Mouse (Mus musculus) embryonic facial prominence, embryonic 15.5 days (tissue): ENCODE data around the gene Pkig. TPM values are rescaled to one million over a fixed set of nuclear protein-coding genes. Genes with fewer than 3 reads are reported as not detected.

Experiments used
- ATAC-seq: fragments of 200-750 bp; cut with Nextera tagmentation; 2 replicates; pipeline ENCODE4 v1.8.0; 2017; ENCODE audit warnings: low read depth, moderate TSS enrichment; ENCODE audit not compliant: insufficient number of reproducible peaks, low FRiP score, low TSS enrichment
- H3K27ac ChIP-seq: fragments of 300-500 bp; sonication (generic); replicated peaks from 2 replicates; pipeline ENCODE4 v1.5.1; 2015; ENCODE audit warnings: mild to moderate bottlenecking, inconsistent platforms
- H3K27me3 ChIP-seq: fragments of 300-500 bp; sonication (generic); 2 replicates; pipeline ENCODE4 v1.6.1; 2015; ENCODE audit warnings: inconsistent platforms
- H3K36me3 ChIP-seq: fragments of 300-500 bp; sonication (generic); 2 replicates; pipeline ENCODE4 v1.6.1; 2015; ENCODE audit warnings: mild to moderate bottlenecking, inconsistent platforms
- H3K4me1 ChIP-seq: fragments of 300-500 bp; sonication (generic); 2 replicates; pipeline ENCODE4 v1.6.1; 2015; ENCODE audit warnings: inconsistent platforms
- H3K4me2 ChIP-seq: fragments of 300-500 bp; sonication (generic); replicated peaks from 2 replicates; pipeline ENCODE4 v1.6.1; 2015; ENCODE audit warnings: mild to moderate bottlenecking, inconsistent platforms
- H3K4me3 ChIP-seq: fragments of 300-500 bp; sonication (generic); replicated peaks from 2 replicates; pipeline ENCODE4 v1.5.1; 2015; ENCODE audit warnings: mild to moderate bottlenecking, inconsistent platforms
- H3K9ac ChIP-seq: fragments of 300-500 bp; sonication (generic); 2 replicates; pipeline ENCODE4 v1.6.1; 2015; ENCODE audit warnings: inconsistent platforms
- H3K9me3 ChIP-seq: fragments of 300-500 bp; sonication (generic); replicated peaks from 2 replicates; pipeline ENCODE4 v1.6.1; 2016; ENCODE audit warnings: inconsistent platforms
- WGBS: fragments of 180-500 bp; shearing (Covaris S2); methylation state at CpG from one replicate; pipeline ENCODE4 v1.1.7; 2015; 5-methylcytosine and 5-hydroxymethylcytosine counted together
- polyA plus RNA-seq: library from polyadenylated mRNA; unstranded; fragments of >200 nt; fragmentation: Nextera tagmentation; extraction: Ambion mirVana; gene quantifications from 2 replicates; pipeline ENCODE4 v1.2.1, GENCODE M21; 2015

The Pkig gene
- polyA plus RNA-seq, 1 experiment from 2014 or later: 152 TPM

GRCm38 (mm10) chr2:163662076-163662475 lies 3.9 kb downstream of the Pkig start:
- Histone ChIP-seq H3K4me1 (peaks cover 16% of the 10 kb centered on the region; the same call in 1 of the 2 replicates), H3K27me3 (no peaks in the 10 kb centered on the region), H3K9me3 (no peaks in the 10 kb centered on the region), H3K36me3 (no peaks in the 10 kb centered on the region), H3K27ac (no peak overlapping the region), H3K4me2 (no peak overlapping the region), H3K9ac (no peak overlapping the region), H3K4me3 (no peak overlapping the region)
- WGBS: 91% methylated on average over 5 of the region's 5 CpGs
- no peak for ATAC-seq

DNA sequence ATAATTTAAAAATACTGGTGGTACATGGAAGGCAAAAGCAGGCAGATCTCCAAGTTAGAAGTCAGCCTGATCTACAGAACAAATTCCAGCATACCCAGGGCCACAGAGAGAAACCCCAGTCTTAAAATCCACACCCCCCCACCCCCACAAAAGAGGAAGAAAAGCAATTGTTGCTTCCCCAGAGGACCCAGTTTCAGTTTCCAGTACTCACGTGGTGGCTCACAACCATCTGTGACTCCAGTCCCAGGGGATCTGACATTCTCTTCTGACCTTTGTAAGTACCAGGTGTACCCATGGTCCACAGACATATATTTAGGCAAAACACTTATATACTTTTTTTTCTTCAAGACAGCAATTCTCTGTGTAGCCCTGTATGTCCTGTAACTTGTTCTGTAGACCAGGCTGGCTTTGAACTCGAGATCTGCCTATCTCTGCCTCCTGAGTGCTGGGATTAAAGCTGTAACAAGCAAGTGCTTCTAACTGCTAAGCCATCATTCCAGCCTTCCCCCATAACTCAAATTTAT lies 4.6 kb downstream of the Pkig start:
- Histone ChIP-seq H3K9ac (no peak overlapping the region), H3K4me1 (peaks cover 16% of the 10 kb centered on the region; the same call in 1 of the 2 replicates), H3K27ac (no peak overlapping the region), H3K36me3 (no peaks in the 10 kb centered on the region), H3K27me3 (no peaks in the 10 kb centered on the region), H3K4me3 (no peak overlapping the region), H3K4me2 (no peak overlapping the region), H3K9me3 (no peaks in the 10 kb centered on the region)
- ATAC-seq: no peak
- WGBS: 60% methylated on average over 2 of the region's 2 CpGs

DNA sequence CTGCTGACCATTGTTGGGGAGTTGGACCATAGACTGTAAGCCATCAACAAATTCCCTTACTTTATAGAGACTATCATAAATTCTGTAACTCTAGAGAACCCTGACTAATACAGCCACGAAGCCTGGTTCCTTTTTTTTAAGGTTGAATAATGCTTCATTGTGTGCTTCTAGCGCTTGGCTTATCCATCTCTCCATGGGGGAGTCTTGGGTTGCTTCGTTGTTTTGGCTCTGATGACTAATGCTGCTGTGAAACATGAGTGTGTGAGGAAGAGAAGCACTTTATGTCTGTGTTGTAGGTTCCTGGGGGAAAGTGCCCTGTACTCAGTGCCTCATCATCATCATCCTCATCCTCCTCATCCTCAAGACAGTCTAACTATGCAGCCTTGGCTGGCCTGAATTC lies 5.7 kb downstream of the Pkig start:
- no peaks in the 10 kb centered on the region for H3K36me3 ChIP-seq
- H3K4me3 ChIP-seq: no peak overlapping the region

GRCm38 (mm10) chr2:163667045-163667444 lies 8.9 kb downstream of the Pkig start:
- no peaks in the 10 kb centered on the region for H3K36me3 ChIP-seq
- ATAC-seq: no peak
- H3K4me2 ChIP-seq: no peak overlapping the region
- H3K27ac ChIP-seq: no peak overlapping the region
- WGBS: 95% methylated on average over 1 of the region's 1 CpGs
- no peak overlapping the region for H3K9ac ChIP-seq
- no peak overlapping the region for H3K4me3 ChIP-seq
- no peaks in the 10 kb centered on the region for H3K9me3 ChIP-seq
- no peaks in the 10 kb centered on the region for H3K27me3 ChIP-seq
- no peaks in the 10 kb centered on the region for H3K4me1 ChIP-seq

More for the DNA sequence above, 5.7 kb downstream of the Pkig start:
- Histone ChIP-seq H3K4me2 (no peak overlapping the region), H3K9me3 (no peaks in the 10 kb centered on the region), H3K4me1 (peaks cover 15% of the 10 kb centered on the region; the same call in 1 of the 2 replicates), H3K27me3 (no peaks in the 10 kb centered on the region), H3K9ac (no peak overlapping the region), H3K27ac (no peak overlapping the region)
- WGBS: 49% methylated on average over 3 of the region's 3 CpGs
- ATAC-seq: no peak

DNA sequence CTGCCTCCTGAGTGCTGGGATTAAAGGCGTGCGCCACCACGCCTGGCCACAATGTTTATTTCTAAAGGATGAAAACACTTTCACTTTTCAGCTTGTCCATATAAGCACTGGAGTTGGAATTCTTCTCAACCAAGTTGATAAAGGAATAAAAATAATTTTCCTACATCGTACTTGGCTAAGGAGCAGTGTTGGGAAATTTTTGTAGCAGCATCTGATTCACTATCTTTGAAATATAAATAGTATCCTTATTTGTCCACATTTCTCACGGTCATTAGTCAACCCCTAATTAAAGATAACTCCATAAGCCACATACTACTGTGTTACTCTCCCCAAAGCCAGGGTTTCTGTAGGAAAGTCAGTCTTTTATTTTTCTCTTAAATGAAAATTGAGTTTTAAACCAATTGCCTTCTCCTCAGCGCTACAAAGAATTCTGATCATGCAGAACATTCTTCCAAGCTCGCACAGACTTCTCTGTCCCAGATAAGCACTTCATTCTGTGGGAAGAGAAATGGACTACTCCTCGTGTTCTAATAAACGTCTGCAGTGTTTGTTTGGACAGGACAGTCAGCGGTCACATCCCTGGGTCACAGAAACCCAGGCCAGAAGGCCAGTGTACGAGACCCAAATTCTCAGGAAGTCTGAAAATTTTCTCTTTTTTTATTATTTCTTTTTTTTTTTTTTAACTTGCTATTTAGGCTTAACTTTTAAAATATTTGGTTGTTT lies 12.8 kb downstream of the Pkig start:
- WGBS: 87% methylated on average over 11 of the region's 11 CpGs

DNA sequence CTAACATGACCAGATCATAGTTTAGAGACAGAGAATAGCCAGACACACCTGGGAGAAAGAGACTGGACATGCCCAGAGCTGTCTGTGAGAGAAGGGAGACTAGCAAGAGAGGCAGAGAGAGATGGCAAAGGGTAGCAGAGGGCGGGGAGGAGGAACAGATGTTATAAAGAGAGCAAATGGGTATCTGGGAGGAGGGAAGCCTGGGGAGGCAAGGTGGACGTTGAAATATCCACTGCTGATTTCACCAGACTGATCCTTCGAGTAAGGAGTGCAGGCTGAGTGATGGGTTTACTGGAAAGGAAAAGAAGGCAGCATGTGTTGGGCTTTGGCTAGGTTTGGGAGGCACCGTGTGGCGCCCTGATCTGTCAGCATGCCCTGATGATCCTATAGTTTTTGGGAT lies 16.2 kb downstream of the Pkig start:
- H3K9ac ChIP-seq: no peak overlapping the region
- no peak overlapping the region for H3K4me3 ChIP-seq
- H3K9me3 ChIP-seq: no peaks in the 10 kb centered on the region
- H3K4me2 ChIP-seq: no peak overlapping the region
- H3K36me3 ChIP-seq: no peaks in the 10 kb centered on the region
- 49% methylated on average over 5 of the region's 5 CpGs for WGBS
- peak overlapping the region; percentile 87 for H3K27ac ChIP-seq
- H3K4me1 ChIP-seq: peaks cover 36% of the 10 kb centered on the region
- H3K27me3 ChIP-seq: no peaks in the 10 kb centered on the region
- ATAC-seq: no peak

More for the DNA sequence above, 12.8 kb downstream of the Pkig start:
- Histone ChIP-seq H3K9ac (no peak overlapping the region), H3K4me2 (no peak overlapping the region), H3K27ac (no peak overlapping the region), H3K36me3 (no peaks in the 10 kb centered on the region), H3K4me3 (no peak overlapping the region), H3K27me3 (no peaks in the 10 kb centered on the region), H3K9me3 (no peaks in the 10 kb centered on the region), H3K4me1 (peaks cover 26% of the 10 kb centered on the region)
- ATAC-seq: no peak

GRCm38 (mm10) chr2:163675144-163675619 lies 17.0 kb downstream of the Pkig start:
- Histone ChIP-seq H3K27ac (peak overlapping the region; percentile 87), H3K36me3 (no peaks in the 10 kb centered on the region), H3K27me3 (no peaks in the 10 kb centered on the region), H3K4me1 (peaks cover 36% of the 10 kb centered on the region), H3K9me3 (no peaks in the 10 kb centered on the region), H3K4me2 (peak overlapping the region; percentile 26; the same call in 1 of the 2 replicates), H3K4me3 (no peak overlapping the region), H3K9ac (no peak overlapping the region)
- peak; percentile 88 for ATAC-seq
- 5% methylated on average over 5 of the region's 5 CpGs for WGBS

GRCm38 (mm10) chr2:163675662-163676061 lies 17.5 kb downstream of the Pkig start:
- Histone ChIP-seq H3K4me2 (peak overlapping the region; percentile 26), H3K36me3 (no peaks in the 10 kb centered on the region), H3K4me3 (no peak overlapping the region), H3K27me3 (no peaks in the 10 kb centered on the region), H3K9me3 (no peaks in the 10 kb centered on the region), H3K9ac (no peak overlapping the region), H3K4me1 (peaks cover 36% of the 10 kb centered on the region), H3K27ac (peak overlapping the region; percentile 87)
- 30% methylated on average over 6 of the region's 6 CpGs for WGBS
- no peak for ATAC-seq

DNA sequence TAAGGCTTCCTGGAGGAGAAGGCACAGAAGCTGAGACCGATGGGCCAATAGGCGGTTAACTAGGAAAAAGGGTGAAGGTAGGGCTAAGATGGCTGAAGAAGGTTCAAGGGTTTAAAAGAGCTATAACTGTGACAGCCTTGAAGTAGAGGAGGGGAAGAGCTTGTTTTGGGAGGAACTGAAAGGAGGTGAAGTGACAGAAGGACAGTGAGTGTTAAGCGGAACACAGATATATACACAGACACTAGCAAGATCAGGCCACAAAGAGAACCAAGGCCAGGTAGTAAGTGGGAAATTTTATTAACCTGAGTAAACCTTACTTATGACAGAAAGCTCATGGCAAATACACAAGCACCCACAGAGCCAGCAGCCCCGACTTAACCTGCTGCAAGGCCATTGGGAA lies 18.1 kb downstream of the Pkig start:
- H3K36me3 ChIP-seq: no peaks in the 10 kb centered on the region
- 88% methylated on average over 4 of the region's 4 CpGs for WGBS
- H3K27me3 ChIP-seq: no peaks in the 10 kb centered on the region
- H3K4me1 ChIP-seq: peaks cover 36% of the 10 kb centered on the region
- H3K9me3 ChIP-seq: no peaks in the 10 kb centered on the region
- no peak for ATAC-seq
- H3K27ac ChIP-seq: peak overlapping the region; percentile 87
- H3K4me2 ChIP-seq: peak overlapping the region; percentile 26; the same call in 1 of the 2 replicates
- H3K9ac ChIP-seq: no peak overlapping the region
- H3K4me3 ChIP-seq: no peak overlapping the region

DNA sequence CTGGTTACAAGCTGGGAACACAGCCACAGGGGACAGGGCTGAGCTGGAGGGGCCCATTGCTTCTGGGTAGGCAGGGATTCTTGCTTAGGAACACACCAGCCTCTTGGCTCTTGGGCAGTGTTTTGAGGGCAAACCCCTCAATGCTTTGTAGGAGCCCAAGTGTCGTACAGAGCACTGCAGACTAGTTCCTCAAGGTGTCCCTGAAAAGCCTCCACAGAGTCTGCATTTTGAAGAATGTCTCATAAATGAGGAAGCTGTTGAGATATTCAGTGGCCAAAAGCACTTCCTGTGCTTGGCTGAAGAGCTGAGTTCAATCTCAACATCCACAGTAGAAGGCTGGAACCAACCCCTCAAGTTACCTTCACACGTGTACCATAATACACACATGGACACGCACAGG lies 18.6 kb downstream of the Pkig start:
- 93% methylated on average over 3 of the region's 3 CpGs for WGBS
- Histone ChIP-seq H3K4me1 (peaks cover 36% of the 10 kb centered on the region), H3K9ac (no peak overlapping the region), H3K4me2 (no peak overlapping the region), H3K36me3 (no peaks in the 10 kb centered on the region), H3K9me3 (no peaks in the 10 kb centered on the region), H3K4me3 (no peak overlapping the region), H3K27ac (peak overlapping the region; percentile 87; the same call in 1 of the 2 replicates), H3K27me3 (no peaks in the 10 kb centered on the region)
- ATAC-seq: no peak

DNA sequence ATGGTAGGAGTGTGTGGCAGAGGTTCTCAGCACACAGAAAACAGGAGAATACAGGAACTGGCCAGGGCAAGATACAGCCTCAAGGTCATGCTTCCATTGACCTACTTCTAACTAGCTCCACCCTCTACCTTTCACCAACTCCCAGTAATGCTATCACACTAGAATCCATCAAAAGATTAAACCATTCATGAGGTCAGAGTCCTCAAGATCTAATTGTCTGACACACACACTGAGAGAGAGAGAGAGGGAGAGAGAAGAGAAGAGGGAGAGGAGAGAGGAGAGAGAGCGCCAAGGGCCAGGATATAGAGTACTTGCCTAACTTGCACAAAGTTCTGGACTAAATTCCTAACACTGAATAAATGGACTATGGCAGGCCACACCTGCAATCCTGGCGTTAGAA lies 24.2 kb downstream of the Pkig start:
- Histone ChIP-seq H3K9me3 (no peaks in the 10 kb centered on the region), H3K27ac (no peak overlapping the region), H3K4me1 (peaks cover 20% of the 10 kb centered on the region), H3K27me3 (no peaks in the 10 kb centered on the region), H3K36me3 (no peaks in the 10 kb centered on the region), H3K4me2 (no peak overlapping the region), H3K9ac (no peak overlapping the region), H3K4me3 (no peak overlapping the region)
- no peak for ATAC-seq
- 86% methylated on average over 2 of the region's 2 CpGs for WGBS
